Mouse (Mus musculus) myocyte (in vitro differentiated cells): ENCODE measurements around the gene Lingo2. TPM values are rescaled to one million over a fixed set of nuclear protein-coding genes. Genes with fewer than 3 reads are reported as not detected.

Experiments used
- H3K27me3 ChIP-seq: one replicate; pipeline ENCODE4 v1.6.1; 2011; ENCODE audit not compliant: control insufficient read depth, insufficient read depth, insufficient read length
- H3K36me3 ChIP-seq: one replicate; pipeline ENCODE4 v1.6.1; 2011; ENCODE audit not compliant: control insufficient read depth, insufficient read depth
- H3K4me2 ChIP-seq: one replicate; pipeline ENCODE4 v1.6.1; 2011; ENCODE audit warnings: low read depth, control low read depth
- H3K4me3 ChIP-seq: one replicate; pipeline ENCODE4 v1.5.1; 2011; ENCODE audit warnings: mild to moderate bottlenecking, control low read depth, moderate library complexity
- H3K79me2 ChIP-seq: one replicate; pipeline ENCODE4 v1.6.1; 2011; ENCODE audit not compliant: control insufficient read depth, insufficient read depth
- H3ac ChIP-seq: one replicate; pipeline ENCODE4 v1.6.1; 2011; ENCODE audit not compliant: control insufficient read depth, insufficient read length
- CEBPB ChIP-seq: IDR thresholded peaks from 2 replicates; pipeline ENCODE4 v1.6.1; 2011; ENCODE audit warnings: mild to moderate bottlenecking, moderate library complexity; ENCODE audit not compliant: poor library complexity, insufficient read depth, severe bottlenecking
- E2F4 ChIP-seq: IDR thresholded peaks from one replicate; pipeline ENCODE4 v1.6.1; 2011; ENCODE audit warnings: mild to moderate bottlenecking, control low read depth, moderate library complexity; ENCODE audit not compliant: insufficient read depth
- MAX ChIP-seq: IDR thresholded peaks from one replicate; pipeline ENCODE4 v1.6.1; 2011; ENCODE audit warnings: low read depth, mild to moderate bottlenecking, control low read depth
- MYOD1 ChIP-seq, 3 experiments: IDR thresholded peaks; one replicate each; pipeline ENCODE4 v1.6.1; 2011; ENCODE audit warnings: control low read depth in 2 of 3, low read depth in 2 of 3, mild to moderate bottlenecking in 2 of 3, moderate library complexity in 1 of 3; ENCODE audit not compliant: insufficient read length in 2 of 3, control insufficient read depth in 1 of 3
- MYOG ChIP-seq, 3 experiments: IDR thresholded peaks; one replicate each; pipeline ENCODE4 v1.6.1; 2011; ENCODE audit warnings: control low read depth in 2 of 3, low read depth in 2 of 3, mild to moderate bottlenecking in 2 of 3; ENCODE audit not compliant: insufficient read length in 2 of 3, control insufficient read depth in 1 of 3, insufficient read depth in 1 of 3
- POLR2A ChIP-seq: IDR thresholded peaks from one replicate; pipeline ENCODE4 v1.6.1; 2011; ENCODE audit warnings: low read depth, mild to moderate bottlenecking, control low read depth, moderate library complexity; ENCODE audit not compliant: insufficient read length
- POLR2AphosphoS2 ChIP-seq: IDR thresholded peaks from one replicate; pipeline ENCODE4 v1.6.1; 2011; ENCODE audit warnings: low read depth, control low read depth; ENCODE audit not compliant: insufficient read length
- REST ChIP-seq: IDR thresholded peaks from one replicate; pipeline ENCODE4 v1.6.1; 2011; ENCODE audit warnings: mild to moderate bottlenecking, control low read depth, moderate library complexity; ENCODE audit not compliant: insufficient read depth, insufficient read length
- SRF ChIP-seq: IDR thresholded peaks from one replicate; pipeline ENCODE4 v1.6.1; 2011; ENCODE audit warnings: low read depth; ENCODE audit not compliant: control insufficient read depth, insufficient read length
- TCF12 ChIP-seq: IDR thresholded peaks from one replicate; pipeline ENCODE4 v1.6.1; 2011; ENCODE audit warnings: mild to moderate bottlenecking, control low read depth; ENCODE audit not compliant: poor library complexity, insufficient read depth, severe bottlenecking
- TCF3 ChIP-seq: IDR thresholded peaks from one replicate; pipeline ENCODE4 v1.6.1; 2011; ENCODE audit warnings: low read depth, control low read depth; ENCODE audit not compliant: insufficient read length
- USF1 ChIP-seq: IDR thresholded peaks from one replicate; pipeline ENCODE4 v1.6.1; 2011; ENCODE audit warnings: low read depth, mild to moderate bottlenecking, control low read depth, moderate library complexity
- polyA plus RNA-seq: library from polyadenylated mRNA; unstranded; fragments of >200 nt; fragmentation: generic; extraction: Trizol; gene quantifications from one replicate; pipeline ENCODE4 v1.2.1, GENCODE M21; 2012; ENCODE audit warnings: missing spikeins

The Lingo2 gene
- polyA plus RNA-seq, 1 experiment, result 0.13 TPM

DNA sequence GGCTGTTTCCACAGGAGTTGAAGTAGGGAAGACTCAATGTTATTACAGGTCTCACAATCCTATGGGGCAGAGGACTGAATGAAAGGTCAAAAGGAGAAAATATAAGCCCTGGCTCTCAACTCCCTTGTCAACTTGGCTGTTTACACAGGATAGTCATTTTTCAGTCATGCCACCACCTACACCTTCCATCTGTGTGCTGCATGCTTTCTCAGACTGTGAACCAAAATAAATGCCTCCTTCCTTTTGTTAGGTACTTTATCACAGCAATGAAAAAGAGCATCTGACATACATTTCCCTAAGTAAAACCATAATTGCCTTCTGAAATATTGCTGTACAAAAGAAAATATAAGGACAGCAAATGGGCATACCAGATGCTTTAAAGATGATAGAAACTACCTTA is 129.6 kb downstream of the Lingo2 start:
- TF ChIP-seq POLR2AphosphoS2 (no peak), MYOD1 (IDR thresholded peaks at IDR 0.05; ENCODE audit: control insufficient read depth in 1 of 3, insufficient read length in 2 of 3, low read depth in 2 of 3) (no peak), MYOG (IDR thresholded peaks at IDR 0.05; ENCODE audit: control insufficient read depth in 1 of 3, insufficient read depth in 1 of 3, insufficient read length in 2 of 3, low read depth in 2 of 3) (no peak), REST (no peak), USF1 (no peak), CEBPB (no peak), MAX (no peak), TCF12 (no peak), TCF3 (no peak), SRF (no peak), POLR2A (no peak), E2F4 (no peak)
- no peaks in the 10 kb centered on the region for H3K36me3 ChIP-seq
- H3ac ChIP-seq, result no peak overlapping the region
- H3K27me3 ChIP-seq, result no peaks in the 10 kb centered on the region
- no peak overlapping the region for H3K4me2 ChIP-seq
- no peak overlapping the region for H3K4me3 ChIP-seq
- no peaks in the 10 kb centered on the region for H3K79me2 ChIP-seq

DNA sequence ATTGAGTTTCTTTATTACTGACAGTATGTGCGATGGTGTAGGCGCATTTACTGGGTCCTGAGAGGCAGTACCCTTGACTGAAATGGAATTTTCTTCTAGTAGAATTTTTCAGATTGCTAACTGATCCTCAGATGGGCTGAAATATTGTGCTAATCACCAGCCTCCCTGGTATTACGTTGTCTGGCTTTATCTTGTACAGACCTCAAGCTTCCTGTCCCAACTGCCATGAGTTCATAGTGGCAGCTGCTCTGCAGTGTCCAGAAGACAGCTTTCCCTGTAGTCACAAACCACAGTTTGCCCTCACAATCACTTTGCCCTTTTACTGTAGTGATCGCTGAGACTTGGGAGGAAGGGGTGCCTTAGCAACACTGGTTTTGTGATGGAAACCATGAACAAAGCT is 176.5 kb downstream of the Lingo2 start:
- TF ChIP-seq POLR2AphosphoS2 (no peak), MYOD1 (IDR thresholded peaks at IDR 0.05; ENCODE audit: control insufficient read depth in 1 of 3, insufficient read length in 2 of 3, low read depth in 2 of 3) (peak in 1 of 3 experiments; percentile 7), MYOG (IDR thresholded peaks at IDR 0.05; ENCODE audit: control insufficient read depth in 1 of 3, insufficient read depth in 1 of 3, insufficient read length in 2 of 3, low read depth in 2 of 3) (peak in 1 of 3 experiments; percentile 21)
- no peak overlapping the region for H3ac ChIP-seq

DNA sequence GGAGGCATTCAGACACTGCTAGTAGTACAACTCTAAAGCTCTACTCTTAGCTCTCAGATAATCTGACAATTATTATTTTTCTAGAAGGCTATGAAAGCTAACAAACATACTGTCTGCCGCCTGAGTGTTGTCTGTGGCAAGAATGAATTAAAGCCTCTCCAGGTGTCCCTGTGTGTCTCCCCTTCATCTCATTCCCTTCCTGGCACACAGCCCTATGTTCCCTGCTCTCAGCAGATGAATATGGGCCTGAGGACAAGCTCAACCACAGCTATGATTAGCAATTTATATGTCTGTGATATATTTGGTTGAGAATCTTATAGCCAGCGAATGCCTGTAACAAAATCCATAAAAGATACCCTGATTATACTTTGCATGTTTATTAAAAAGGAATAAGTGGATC is 220.9 kb downstream of the Lingo2 start:
- TF ChIP-seq MAX, result no peak
- TF ChIP-seq TCF3, result no peak
- TF ChIP-seq TCF12, result no peak
- no peak for TF ChIP-seq E2F4
- no peak for TF ChIP-seq USF1
- no peak for TF ChIP-seq MYOD1 (IDR thresholded peaks at IDR 0.05; ENCODE audit: control insufficient read depth in 1 of 3, insufficient read length in 2 of 3, low read depth in 2 of 3)
- no peak for TF ChIP-seq CEBPB
- no peak for TF ChIP-seq SRF
- TF ChIP-seq POLR2AphosphoS2, result no peak
- no peak for TF ChIP-seq POLR2A
- no peak for TF ChIP-seq MYOG (IDR thresholded peaks at IDR 0.05; ENCODE audit: control insufficient read depth in 1 of 3, insufficient read depth in 1 of 3, insufficient read length in 2 of 3, low read depth in 2 of 3)
- no peak for TF ChIP-seq REST
- no peaks in the 10 kb centered on the region for H3K27me3 ChIP-seq

More for the DNA sequence above, 176.5 kb downstream of the Lingo2 start:
- Histone ChIP-seq H3K4me2 (no peak overlapping the region), H3K4me3 (no peak overlapping the region), H3K27me3 (no peaks in the 10 kb centered on the region), H3K36me3 (no peaks in the 10 kb centered on the region), H3K79me2 (no peaks in the 10 kb centered on the region)

DNA sequence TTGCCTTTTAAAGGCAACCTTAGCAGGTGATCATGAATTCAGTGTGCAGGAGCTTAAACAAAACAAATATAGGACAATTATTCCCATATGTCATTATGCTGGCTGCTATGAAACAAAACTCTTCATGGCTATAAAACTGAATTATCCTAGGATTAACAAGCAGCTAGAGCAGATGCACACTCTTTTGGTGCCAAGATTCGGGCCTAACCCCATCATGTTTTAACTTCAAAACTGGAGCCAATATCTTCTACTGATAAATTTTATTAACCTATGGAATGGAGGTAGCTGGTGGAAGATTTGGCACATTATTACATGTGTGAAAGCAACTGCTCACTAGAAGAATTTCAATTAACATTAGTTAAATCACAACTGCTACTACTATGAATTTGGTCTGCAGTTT is 235.1 kb downstream of the Lingo2 start:
- H3K4me3 ChIP-seq, result no peak overlapping the region
- H3ac ChIP-seq, result no peak overlapping the region
- H3K36me3 ChIP-seq, result no peaks in the 10 kb centered on the region
- no peaks in the 10 kb centered on the region for H3K27me3 ChIP-seq
- H3K79me2 ChIP-seq, result no peaks in the 10 kb centered on the region
- TF ChIP-seq USF1 (no peak), MAX (no peak), REST (no peak), SRF (no peak), TCF3 (no peak), E2F4 (no peak), POLR2A (no peak), TCF12 (no peak)
- H3K4me2 ChIP-seq, result no peak overlapping the region

More for the DNA sequence above, 220.9 kb downstream of the Lingo2 start:
- H3K36me3 ChIP-seq, result no peaks in the 10 kb centered on the region
- H3K4me2 ChIP-seq, result no peak overlapping the region
- H3ac ChIP-seq, result no peak overlapping the region
- no peak overlapping the region for H3K4me3 ChIP-seq
- no peaks in the 10 kb centered on the region for H3K79me2 ChIP-seq

DNA sequence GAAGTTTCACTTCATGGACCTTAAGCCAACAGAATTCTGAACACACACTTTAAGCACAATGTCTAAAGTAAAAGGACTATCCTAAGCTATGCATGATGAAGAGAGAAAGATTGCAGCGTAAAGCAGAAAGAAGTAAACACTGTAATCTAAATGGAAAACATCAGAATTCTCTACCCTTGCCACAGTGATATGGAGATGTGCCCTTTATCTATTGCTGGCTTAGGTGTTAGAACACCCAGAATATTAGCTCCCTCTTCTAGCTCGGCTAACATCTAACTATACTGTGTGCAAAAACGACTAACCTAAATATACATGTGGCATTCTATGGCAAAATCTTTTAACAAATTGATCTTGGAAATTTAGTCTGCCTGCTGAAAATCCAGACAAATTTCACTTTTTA is 252.7 kb downstream of the Lingo2 start:
- H3K79me2 ChIP-seq, result no peaks in the 10 kb centered on the region

More for the DNA sequence above, 252.7 kb downstream of the Lingo2 start:
- no peaks in the 10 kb centered on the region for H3K36me3 ChIP-seq
- no peak overlapping the region for H3K4me3 ChIP-seq
- no peak overlapping the region for H3K4me2 ChIP-seq
- TF ChIP-seq CEBPB, result no peak
- no peak for TF ChIP-seq MYOD1 (IDR thresholded peaks at IDR 0.05; ENCODE audit: control insufficient read depth in 1 of 3, insufficient read length in 2 of 3, low read depth in 2 of 3)
- no peak for TF ChIP-seq POLR2AphosphoS2
- TF ChIP-seq TCF3, result no peak
- TF ChIP-seq SRF, result no peak
- TF ChIP-seq USF1, result no peak
- TF ChIP-seq POLR2A, result no peak
- no peaks in the 10 kb centered on the region for H3K27me3 ChIP-seq
- no peak overlapping the region for H3ac ChIP-seq
